Mouse (Mus musculus): ENCODE data around the gene Litaf. TPM values are rescaled to one million over a fixed set of nuclear protein-coding genes. Genes with fewer than 3 reads are reported as not detected.
A peak's percentile ranks its signal among the peaks of the same experiment; 100 is the strongest.

Litaf gene
- total and polyA plus RNA-seq, 3 experiments, result 25.7 to 50.1 TPM; not detected in 1

GRCm38 (mm10) chr16:11001703-11002659, 64.0 kb downstream of the Litaf start:
- TF ChIP-seq CTCF (IDR thresholded peaks at IDR 0.05 in 2 of 3, conservative IDR thresholded peaks at IDR 0.05 in 1 of 3; ENCODE audit: control insufficient read depth in 1 of 3, insufficient read depth in 1 of 3, low read depth in 2 of 3, low read length in 3 of 3, poor library complexity in 1 of 3, severe bottlenecking in 1 of 3), result no peak
- TF ChIP-seq MYB (IDR thresholded peaks at IDR 0.05; ENCODE audit: low read depth, low read length), result peak; percentile 36; the same call in 1 of the 2 replicates
- TF ChIP-seq EP300 (IDR thresholded peaks at IDR 0.05; ENCODE audit: low read depth in 1 of 2, low read length in 2 of 2), result peak in 1 of 2 experiments; percentile 71; a peak in 2 of 4 replicates
- no peak for TF ChIP-seq ZMIZ1 (IDR thresholded peaks at IDR 0.05; ENCODE audit: low read depth, low read length)
- TF ChIP-seq TBP (IDR thresholded peaks at IDR 0.05; ENCODE audit: low read depth, low read length), result no peak
- no peak for TF ChIP-seq POLR2AphosphoS2 (IDR thresholded peaks at IDR 0.05; ENCODE audit: low read length)
- no peak for TF ChIP-seq MAFK (IDR thresholded peaks at IDR 0.05; ENCODE audit: borderline replicate concordance, low read depth, low read length)
- peak; percentile 25; the same call in 1 of the 2 replicates for TF ChIP-seq MAX (IDR thresholded peaks at IDR 0.05; ENCODE audit: low read length)
- no peak for TF ChIP-seq MEF2A (IDR thresholded peaks at IDR 0.05; ENCODE audit: extremely low read depth, insufficient replicate concordance, low read depth, low read length, poor library complexity, severe bottlenecking)
- TF ChIP-seq MYC (IDR thresholded peaks at IDR 0.05; ENCODE audit: low read depth, low read length), result peak; percentile 50
- 0 out of 2 replicates have a peak, but pooled peaks have one; percentile 3 for TF ChIP-seq ZC3H11A (IDR thresholded peaks at IDR 0.05; ENCODE audit: low read depth, low read length)
- TF ChIP-seq GABPA (IDR thresholded peaks at IDR 0.05; ENCODE audit: low read depth, low read length), result no peak
- TF ChIP-seq SIN3A (IDR thresholded peaks at IDR 0.05; ENCODE audit: low read length), result 0 out of 2 replicates have a peak, but pooled peaks have one; percentile 7
- peak; percentile 80 for TF ChIP-seq USF1 (IDR thresholded peaks at IDR 0.05; ENCODE audit: low read depth, low read length)
- peak; percentile 22; the same call in 1 of the 2 replicates for TF ChIP-seq TCF12 (IDR thresholded peaks at IDR 0.05; ENCODE audit: low read depth, low read length)
- peaks cover 18 to 30% of the 10 kb centered on the region in 2 experiments for H3K4me1 ChIP-seq (ENCODE audit: control insufficient read depth in 1 of 2, insufficient read depth in 2 of 2, low read length in 2 of 2)

DNA sequence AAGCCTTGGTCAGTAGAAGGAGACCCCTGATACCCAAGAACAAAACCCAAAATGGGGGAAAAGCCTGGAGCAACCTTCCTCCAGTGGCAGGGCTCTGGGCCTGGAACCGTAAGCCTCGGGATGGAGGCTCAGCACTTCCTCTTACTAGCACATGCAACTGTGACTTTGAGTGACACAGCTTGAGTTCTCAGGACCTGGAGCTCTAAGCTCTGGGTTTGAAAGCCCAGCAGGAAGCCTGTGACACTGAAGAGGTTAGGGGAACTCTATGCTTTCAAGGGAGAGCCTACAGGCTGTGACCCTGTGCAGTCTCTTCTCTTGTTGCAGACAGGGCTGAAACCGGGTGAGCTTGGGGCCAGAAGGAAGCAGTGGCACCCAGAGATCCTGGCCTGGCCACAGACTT, 66.1 kb downstream of the Litaf start:
- H3K79me2 ChIP-seq (ENCODE audit: control insufficient read depth, insufficient read depth, low read length, poor library complexity), result no peaks in the 10 kb centered on the region
- peaks cover 21 to 25% of the 10 kb centered on the region in 2 experiments for H3K4me1 ChIP-seq (ENCODE audit: control insufficient read depth in 1 of 2, insufficient read depth in 2 of 2, low read length in 2 of 2)
- H3K9ac ChIP-seq (ENCODE audit: control insufficient read depth, low read depth, low read length, poor library complexity, severe bottlenecking), result no peak overlapping the region
- no peak; the same call in 1 of the 2 replicates for TF ChIP-seq NELFE (IDR thresholded peaks at IDR 0.05; ENCODE audit: low read depth, low read length)
- TF ChIP-seq MYC (IDR thresholded peaks at IDR 0.05; ENCODE audit: low read depth, low read length), result peak; percentile 63; the same call in 1 of the 2 replicates
- TF ChIP-seq MEF2A (IDR thresholded peaks at IDR 0.05; ENCODE audit: extremely low read depth, insufficient replicate concordance, low read depth, low read length, poor library complexity, severe bottlenecking), result no peak
- peak; percentile 27; the same call in 1 of the 2 replicates for TF ChIP-seq ZNF384 (IDR thresholded peaks at IDR 0.05; ENCODE audit: low read depth, low read length)
- TF ChIP-seq GATA1 (IDR thresholded peaks at IDR 0.05; ENCODE audit: low read depth, low read length), result no peak
- TF ChIP-seq MYB (IDR thresholded peaks at IDR 0.05; ENCODE audit: low read depth, low read length), result no peak
- peak; percentile 75 for TF ChIP-seq MAX (IDR thresholded peaks at IDR 0.05; ENCODE audit: low read length)
- peaks cover 0 to 5% of the 10 kb centered on the region in 2 experiments; a peak in 2 of 4 replicates for H3K36me3 ChIP-seq (ENCODE audit: control insufficient read depth in 1 of 2, insufficient read depth in 2 of 2, low read length in 2 of 2)
- no peak overlapping the region for H3K4me3 ChIP-seq (ENCODE audit: control insufficient read depth in 1 of 2, insufficient read depth in 1 of 2, low read depth in 2 of 2, low read length in 2 of 2)
- no peaks in the 10 kb centered on the region for H3K27me3 ChIP-seq (ENCODE audit: control insufficient read depth in 1 of 2, insufficient read depth in 2 of 2, low read length in 2 of 2)
- H3K27ac ChIP-seq (ENCODE audit: control insufficient read depth, low read depth, low read length), result no peak overlapping the region
- no peaks in the 10 kb centered on the region for H3K9me3 ChIP-seq (replicated peaks; ENCODE audit: insufficient read depth, low read length)
- DNase-seq (ENCODE audit: low read depth, low spot score), result peak; percentile 73

More at GRCm38 (mm10) chr16:11001703-11002659, 64.0 kb downstream of the Litaf start:
- H3K79me2 ChIP-seq (ENCODE audit: control insufficient read depth, insufficient read depth, low read length, poor library complexity), result no peaks in the 10 kb centered on the region
- H3K27me3 ChIP-seq (ENCODE audit: control insufficient read depth in 1 of 2, insufficient read depth in 2 of 2, low read length in 2 of 2), result no peaks in the 10 kb centered on the region
- H3K9me3 ChIP-seq (replicated peaks; ENCODE audit: insufficient read depth, low read length), result no peaks in the 10 kb centered on the region
- peaks cover 0 to 7% of the 10 kb centered on the region in 2 experiments; a peak in 2 of 4 replicates for H3K36me3 ChIP-seq (ENCODE audit: control insufficient read depth in 1 of 2, insufficient read depth in 2 of 2, low read length in 2 of 2)
- DNase-seq (ENCODE audit: low read depth, low spot score), result peak; percentile 43
- no peak overlapping the region for H3K9ac ChIP-seq (ENCODE audit: control insufficient read depth, low read depth, low read length, poor library complexity, severe bottlenecking)
- no peak overlapping the region for H3K27ac ChIP-seq (ENCODE audit: control insufficient read depth, low read depth, low read length)
- no peak overlapping the region for H3K4me3 ChIP-seq (ENCODE audit: control insufficient read depth in 1 of 2, insufficient read depth in 1 of 2, low read depth in 2 of 2, low read length in 2 of 2)

Data from MEL (cell line).